Mouse (Mus musculus) midbrain, embryonic 12.5 days (tissue): ENCODE measurements around the gene Supt3. TPM values are rescaled to one million over a fixed set of nuclear protein-coding genes. Genes with fewer than 3 reads are reported as not detected.

Source experiments
- ATAC-seq: fragments of 200-750 bp; cut with Nextera tagmentation; 2 replicates; pipeline ENCODE4 v1.8.0; 2017; ENCODE audit warnings: low read depth, moderate TSS enrichment, moderate library complexity; ENCODE audit not compliant: low FRiP score
- H3K27ac ChIP-seq: fragments of 300-500 bp; sonication (generic); replicated peaks from 2 replicates; pipeline ENCODE4 v1.5.1; 2016; ENCODE audit warnings: mild to moderate bottlenecking
- H3K27me3 ChIP-seq: fragments of 300-500 bp; sonication (generic); 2 replicates; pipeline ENCODE4 v1.6.1; 2016; ENCODE audit warnings: mild to moderate bottlenecking
- H3K36me3 ChIP-seq: fragments of 300-500 bp; sonication (generic); 2 replicates; pipeline ENCODE4 v1.6.1; 2016
- H3K4me1 ChIP-seq: fragments of 300-500 bp; sonication (generic); 2 replicates; pipeline ENCODE4 v1.6.1; 2016
- H3K4me2 ChIP-seq: fragments of 300-500 bp; sonication (generic); replicated peaks from 2 replicates; pipeline ENCODE4 v1.6.1; 2016; ENCODE audit warnings: mild to moderate bottlenecking, moderate library complexity
- H3K4me3 ChIP-seq: fragments of 300-500 bp; sonication (generic); 2 replicates; pipeline ENCODE4 v1.5.1; 2016; ENCODE audit warnings: mild to moderate bottlenecking
- H3K9ac ChIP-seq: fragments of 300-500 bp; sonication (generic); replicated peaks from 2 replicates; pipeline ENCODE4 v1.6.1; 2016; ENCODE audit warnings: mild to moderate bottlenecking, moderate library complexity
- H3K9me3 ChIP-seq: fragments of 300-500 bp; sonication (generic); 2 replicates; pipeline ENCODE4 v1.6.1; 2016; ENCODE audit warnings: mild to moderate bottlenecking
- WGBS: fragments of 180-500 bp; shearing (Covaris S2); methylation state at CpG from one replicate; pipeline ENCODE4 v1.1.7; 2016; 5-methylcytosine and 5-hydroxymethylcytosine counted together
- polyA plus RNA-seq: library from polyadenylated mRNA; unstranded; fragments of >200 nt; fragmentation: Nextera tagmentation; extraction: Ambion mirVana; gene quantifications from 2 replicates; pipeline ENCODE4 v1.2.1, GENCODE M21; 2016

Gene Supt3
- polyA plus RNA-seq, 1 experiment from 2014 or later: 25.0 TPM

DNA sequence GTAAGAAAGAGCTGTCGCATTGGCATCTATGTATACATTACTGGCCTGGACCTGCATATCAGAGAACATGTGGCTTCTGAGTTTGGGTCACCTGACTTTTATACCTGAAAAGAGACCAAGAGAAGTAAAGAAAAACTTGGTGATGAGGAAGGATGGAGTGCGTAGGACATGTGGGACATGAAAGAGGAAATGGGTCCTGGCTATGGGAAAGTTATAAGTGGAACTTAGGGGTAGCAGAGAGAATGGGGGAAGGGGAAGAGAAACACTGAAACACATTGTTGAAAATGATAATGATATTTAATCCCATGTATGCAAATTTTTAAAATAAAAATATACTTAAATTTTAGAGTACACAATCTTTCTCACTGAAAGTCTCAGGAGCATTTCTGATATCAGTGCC lies 211.0 kb downstream of the Supt3 start:
- Histone ChIP-seq H3K27me3 (no peaks in the 10 kb centered on the region), H3K4me2 (no peak overlapping the region), H3K27ac (no peak overlapping the region), H3K4me3 (no peak overlapping the region), H3K36me3 (no peaks in the 10 kb centered on the region), H3K9me3 (no peaks in the 10 kb centered on the region), H3K9ac (no peak overlapping the region), H3K4me1 (peaks cover 3% of the 10 kb centered on the region; the same call in 1 of the 2 replicates)
- 93% methylated on average over 2 of the region's 2 CpGs for WGBS
- ATAC-seq: no peak

- Histone ChIP-seq H3K4me3 (no peak overlapping the region), H3K9me3 (no peaks in the 10 kb centered on the region), H3K36me3 (no peaks in the 10 kb centered on the region), H3K9ac (no peak overlapping the region), H3K27me3 (no peaks in the 10 kb centered on the region), H3K4me1 (no peaks in the 10 kb centered on the region), H3K4me2 (no peak overlapping the region), H3K27ac (no peak overlapping the region)
- WGBS: 91% methylated on average over 4 of the region's 4 CpGs
- no peak for ATAC-seq
Measured at GRCm38 (mm10) chr17:45003311-45003710, 226.4 kb downstream of the Supt3 start.

- no peaks in the 10 kb centered on the region for H3K9me3 ChIP-seq
- no peaks in the 10 kb centered on the region for H3K4me1 ChIP-seq
- no peaks in the 10 kb centered on the region for H3K36me3 ChIP-seq
- no peak overlapping the region for H3K4me2 ChIP-seq
- no peak overlapping the region for H3K27ac ChIP-seq
- no peak overlapping the region for H3K9ac ChIP-seq
- no peak for ATAC-seq
- H3K27me3 ChIP-seq: no peaks in the 10 kb centered on the region
- no peak overlapping the region for H3K4me3 ChIP-seq
- 91% methylated on average over 13 of the region's 13 CpGs for WGBS
Measured at GRCm38 (mm10) chr17:45004477-45005170, 227.7 kb downstream of the Supt3 start.

DNA sequence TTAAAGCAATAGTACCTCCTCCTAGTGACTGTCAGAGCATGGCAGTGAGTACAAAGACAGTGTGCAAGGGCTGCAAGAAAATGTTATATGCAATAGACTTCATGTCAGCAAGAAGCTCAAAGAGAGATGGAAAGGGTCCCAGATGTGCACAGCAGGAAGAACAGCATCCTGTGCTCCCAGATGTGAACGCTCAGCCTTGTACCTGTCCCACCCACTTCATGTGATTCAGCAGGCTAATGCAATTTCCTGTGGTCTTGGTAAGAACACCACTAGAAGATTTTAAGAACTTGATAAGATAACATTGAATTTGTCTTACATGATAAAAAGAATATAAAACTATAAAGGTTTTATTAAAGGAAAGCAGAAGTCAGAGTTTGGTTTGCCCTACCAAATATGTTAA lies 230.5 kb downstream of the Supt3 start:
- no peak overlapping the region for H3K27ac ChIP-seq
- H3K4me2 ChIP-seq: no peak overlapping the region
- 79% methylated on average over 1 of the region's 1 CpGs for WGBS
- no peak overlapping the region for H3K4me3 ChIP-seq
- H3K9ac ChIP-seq: no peak overlapping the region
- no peak for ATAC-seq
- H3K36me3 ChIP-seq: no peaks in the 10 kb centered on the region
- H3K4me1 ChIP-seq: no peaks in the 10 kb centered on the region
- no peaks in the 10 kb centered on the region for H3K9me3 ChIP-seq
- H3K27me3 ChIP-seq: no peaks in the 10 kb centered on the region

GRCm38 (mm10) chr17:45008663-45009062 lies 231.7 kb downstream of the Supt3 start:
- Histone ChIP-seq H3K4me3 (no peak overlapping the region), H3K27me3 (no peaks in the 10 kb centered on the region), H3K4me2 (no peak overlapping the region), H3K9me3 (no peaks in the 10 kb centered on the region), H3K27ac (no peak overlapping the region), H3K36me3 (no peaks in the 10 kb centered on the region), H3K4me1 (no peaks in the 10 kb centered on the region), H3K9ac (no peak overlapping the region)
- no peak for ATAC-seq
- WGBS: 80% methylated on average over 4 of the region's 4 CpGs

DNA sequence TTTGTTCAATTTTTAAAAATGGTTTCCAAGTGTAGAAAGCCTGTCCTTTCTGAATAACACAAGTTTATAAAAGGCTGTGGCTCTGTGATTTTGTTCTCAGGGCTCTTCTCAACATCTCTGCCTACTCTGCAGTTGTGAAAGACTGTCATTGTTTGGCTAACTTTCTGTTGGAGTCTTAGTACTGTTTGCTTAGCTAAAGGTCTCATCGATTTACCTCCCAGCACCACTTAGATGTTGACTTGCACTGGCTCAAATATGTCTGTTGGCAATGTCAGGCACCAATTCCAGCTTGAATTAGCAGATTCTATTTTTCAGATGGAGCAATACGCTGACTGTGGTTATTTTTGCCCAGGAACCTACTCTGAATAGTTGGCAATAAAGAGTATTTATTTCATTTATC lies 233.5 kb downstream of the Supt3 start:
- no peak for ATAC-seq
- Histone ChIP-seq H3K4me2 (no peak overlapping the region), H3K9me3 (no peaks in the 10 kb centered on the region), H3K36me3 (no peaks in the 10 kb centered on the region), H3K27me3 (no peaks in the 10 kb centered on the region), H3K4me3 (no peak overlapping the region), H3K4me1 (no peaks in the 10 kb centered on the region), H3K9ac (no peak overlapping the region), H3K27ac (no peak overlapping the region)
- WGBS: 83% methylated on average over 2 of the region's 2 CpGs

DNA sequence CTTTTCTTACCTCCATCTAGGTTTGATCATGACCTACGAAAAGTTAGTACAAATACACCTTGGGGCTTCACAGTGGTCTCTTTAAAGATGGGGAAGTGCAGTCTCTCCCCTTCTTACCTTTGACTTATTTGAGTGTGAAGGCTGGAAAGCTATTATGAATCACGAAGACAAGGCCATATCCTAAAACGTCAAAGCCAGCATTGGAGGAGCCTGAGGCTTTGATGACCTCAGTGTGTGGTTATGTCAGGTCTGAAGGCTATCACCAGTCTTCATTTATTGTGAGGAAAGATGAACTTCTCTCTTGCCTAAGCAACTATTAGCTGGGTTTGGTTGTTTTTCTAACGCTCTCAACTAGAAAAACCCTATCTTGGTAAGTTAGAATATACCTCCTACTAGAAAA lies 239.8 kb downstream of the Supt3 start:
- Histone ChIP-seq H3K4me3 (no peak overlapping the region), H3K27ac (no peak overlapping the region), H3K9ac (no peak overlapping the region), H3K27me3 (no peaks in the 10 kb centered on the region), H3K9me3 (no peaks in the 10 kb centered on the region), H3K4me1 (0 out of 2 replicates have a peak, but pooled peaks cover 3% of the 10 kb centered on the region), H3K4me2 (no peak overlapping the region), H3K36me3 (no peaks in the 10 kb centered on the region)
- no peak for ATAC-seq
- 95% methylated on average over 4 of the region's 4 CpGs for WGBS

- Histone ChIP-seq H3K4me1 (0 out of 2 replicates have a peak, but pooled peaks cover 3% of the 10 kb centered on the region), H3K27me3 (no peaks in the 10 kb centered on the region), H3K9ac (no peak overlapping the region), H3K4me3 (no peak overlapping the region), H3K4me2 (no peak overlapping the region), H3K36me3 (no peaks in the 10 kb centered on the region), H3K27ac (no peak overlapping the region), H3K9me3 (no peaks in the 10 kb centered on the region)
- no peak for ATAC-seq
- WGBS: 83% methylated on average over 8 of the region's 8 CpGs
Measured at GRCm38 (mm10) chr17:45020155-45020930, 243.4 kb downstream of the Supt3 start.

- no peaks in the 10 kb centered on the region for H3K9me3 ChIP-seq
- no peak overlapping the region for H3K27ac ChIP-seq
- no peaks in the 10 kb centered on the region for H3K36me3 ChIP-seq
- H3K4me3 ChIP-seq: no peak overlapping the region
- no peak for ATAC-seq
- no peak overlapping the region for H3K4me2 ChIP-seq
- no peaks in the 10 kb centered on the region for H3K4me1 ChIP-seq
- no peaks in the 10 kb centered on the region for H3K27me3 ChIP-seq
- no peak overlapping the region for H3K9ac ChIP-seq
- WGBS: 82% methylated on average over 3 of the region's 3 CpGs
Measured at GRCm38 (mm10) chr17:45028441-45028840, 251.5 kb downstream of the Supt3 start.

DNA sequence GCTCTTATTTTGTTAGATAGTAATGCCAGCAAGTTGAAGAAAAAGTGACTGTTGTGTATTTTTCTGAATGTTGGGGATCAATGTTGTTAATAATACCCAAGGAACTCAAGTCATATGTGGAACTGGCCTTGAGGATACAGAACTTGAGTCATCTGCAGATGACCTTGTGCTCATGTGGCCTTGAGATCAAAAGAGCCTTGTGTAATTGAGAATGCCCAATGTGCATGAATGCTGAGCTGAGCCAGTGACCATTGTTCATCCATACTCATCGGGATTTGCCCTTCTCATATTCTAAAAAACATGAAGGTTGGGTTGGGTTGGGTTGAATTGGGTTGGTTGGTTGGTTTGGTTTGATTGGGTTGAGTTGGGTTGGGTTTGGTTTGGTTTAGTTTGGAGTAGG lies 252.2 kb downstream of the Supt3 start:
- no peak overlapping the region for H3K4me2 ChIP-seq
- H3K4me3 ChIP-seq: no peak overlapping the region
- ATAC-seq: no peak
- no peak overlapping the region for H3K27ac ChIP-seq
- H3K36me3 ChIP-seq: no peaks in the 10 kb centered on the region
- H3K4me1 ChIP-seq: no peaks in the 10 kb centered on the region
- no peaks in the 10 kb centered on the region for H3K27me3 ChIP-seq
- H3K9ac ChIP-seq: no peak overlapping the region
- H3K9me3 ChIP-seq: no peaks in the 10 kb centered on the region
- 91% methylated on average over 1 of the region's 1 CpGs for WGBS

GRCm38 (mm10) chr17:45032209-45032608 lies 255.3 kb downstream of the Supt3 start:
- Histone ChIP-seq H3K27ac (no peak overlapping the region), H3K36me3 (no peaks in the 10 kb centered on the region), H3K9me3 (no peaks in the 10 kb centered on the region), H3K9ac (no peak overlapping the region), H3K27me3 (no peaks in the 10 kb centered on the region), H3K4me3 (no peak overlapping the region), H3K4me2 (no peak overlapping the region), H3K4me1 (no peaks in the 10 kb centered on the region)
- WGBS: 73% methylated on average over 6 of the region's 6 CpGs
- no peak for ATAC-seq

DNA sequence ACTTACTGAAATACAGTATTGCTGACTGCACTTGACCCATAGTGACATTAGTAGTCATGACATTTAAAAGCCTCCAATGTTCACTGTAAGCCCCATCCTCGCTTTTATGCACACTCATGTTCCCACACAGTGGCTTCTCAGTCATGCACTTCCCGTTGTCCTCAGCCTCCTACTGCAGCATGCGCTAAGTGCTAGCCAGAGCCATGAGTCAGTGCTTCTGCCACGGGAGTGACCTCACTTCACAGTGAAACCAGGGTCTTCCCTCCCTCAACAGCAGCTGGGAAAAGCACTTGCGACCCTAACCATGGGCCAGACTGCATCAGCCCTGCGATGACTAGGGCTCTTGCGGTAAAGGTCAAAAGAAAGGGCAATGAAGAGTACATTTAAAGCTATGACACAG lies 256.7 kb downstream of the Supt3 start:
- H3K4me3 ChIP-seq: no peak overlapping the region
- H3K27me3 ChIP-seq: no peaks in the 10 kb centered on the region
- WGBS: 79% methylated on average over 7 of the region's 7 CpGs
- no peak overlapping the region for H3K27ac ChIP-seq
- no peaks in the 10 kb centered on the region for H3K36me3 ChIP-seq
- no peak overlapping the region for H3K9ac ChIP-seq
- no peak overlapping the region for H3K4me2 ChIP-seq
- no peaks in the 10 kb centered on the region for H3K4me1 ChIP-seq
- no peaks in the 10 kb centered on the region for H3K9me3 ChIP-seq
- ATAC-seq: 0 out of 2 replicates have a peak, but pooled peaks have one; percentile 34
